Mouse (Mus musculus) embryo, embryonic 9.5 days (tissue): ENCODE measurements around the gene Plscr5.
"Not testable (repeated sequence)": the region's sequence is repeated elsewhere in the genome, so short reads cannot be mapped to it uniquely, and the experiment has no call there.

Source experiments
- DNase-seq: peaks from one replicate; pipeline ENCODE4 v3.0.0-alpha.2; 2017; ENCODE audit errors: extremely low spot score

Gene Plscr5

DNA sequence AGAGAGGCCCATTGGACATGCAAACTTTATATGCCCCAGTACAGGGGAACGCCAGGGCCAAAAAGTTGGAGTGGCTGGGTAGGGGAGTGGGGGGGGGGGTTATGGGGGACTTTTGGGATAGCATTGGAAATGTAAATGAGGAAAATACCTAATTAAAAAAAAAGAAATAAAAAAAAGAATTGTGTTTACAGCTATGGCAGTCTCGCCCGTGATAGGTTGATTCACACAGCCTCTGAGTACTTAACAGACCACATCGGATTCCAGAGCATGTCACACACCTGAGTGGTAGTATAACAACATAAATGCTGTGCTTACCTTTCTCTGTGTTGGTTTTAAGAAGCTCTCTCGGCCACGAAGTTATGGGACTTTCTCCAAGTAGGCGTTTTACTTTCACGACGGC is at the start of gene Plscr5:
TSS of gene Plscr5 (plus strand) at position 301 of the 400 bp plus-strand sequence.
- not testable (repeated sequence) for DNase-seq

DNA sequence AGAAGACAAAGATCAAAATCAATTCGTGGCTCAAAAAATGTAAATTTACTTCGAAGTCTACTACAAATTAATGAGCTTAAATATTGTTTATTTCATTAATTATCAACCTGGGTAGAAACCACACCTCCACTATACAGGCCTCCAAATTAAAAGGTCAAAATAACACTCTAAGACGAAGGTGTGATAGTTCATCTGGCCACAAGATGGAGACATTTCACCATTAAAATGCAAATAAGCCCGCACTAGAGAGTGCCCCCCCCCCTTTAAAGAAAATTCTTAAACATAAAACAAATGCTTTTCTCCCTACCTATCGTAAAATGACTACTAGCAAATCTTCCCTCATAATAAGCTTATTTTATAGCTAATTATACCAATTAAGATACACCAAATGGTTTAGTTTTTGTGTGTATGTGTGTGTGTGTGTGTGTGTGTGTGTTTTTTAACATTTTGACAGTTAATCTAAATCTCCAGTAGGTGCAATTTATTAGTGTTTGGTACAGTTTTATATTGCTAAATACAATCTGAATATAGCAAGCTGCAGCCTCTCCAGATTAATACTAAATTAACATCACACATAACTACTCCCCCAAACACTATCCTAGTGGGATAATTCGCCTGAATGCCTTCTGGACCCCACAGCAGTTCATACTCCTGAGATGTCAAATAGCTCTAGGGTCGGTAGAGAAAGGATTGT is 45.0 kb upstream of the Plscr5 start:
- DNase-seq: peak; percentile 16

DNA sequence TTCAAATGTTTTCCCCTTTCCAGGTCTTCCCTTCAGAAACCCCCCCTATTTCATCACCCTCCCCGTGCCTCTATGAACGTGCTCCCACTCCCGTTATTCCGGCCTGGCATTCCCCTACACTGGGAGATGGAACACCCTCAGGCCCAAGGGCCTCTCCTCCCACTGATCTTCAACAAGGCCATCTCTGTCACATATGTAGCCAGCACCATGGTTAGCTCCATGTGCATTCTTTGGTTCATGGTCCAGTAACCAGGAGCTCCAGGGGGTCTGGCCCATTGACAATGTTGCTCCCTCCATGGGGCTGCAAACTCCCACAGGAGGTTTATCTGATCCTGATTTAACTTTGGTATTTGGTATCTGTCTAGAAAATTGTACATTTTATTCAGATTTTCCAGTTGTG is 30.5 kb upstream of the Plscr5 start:
- no peak for DNase-seq

DNA sequence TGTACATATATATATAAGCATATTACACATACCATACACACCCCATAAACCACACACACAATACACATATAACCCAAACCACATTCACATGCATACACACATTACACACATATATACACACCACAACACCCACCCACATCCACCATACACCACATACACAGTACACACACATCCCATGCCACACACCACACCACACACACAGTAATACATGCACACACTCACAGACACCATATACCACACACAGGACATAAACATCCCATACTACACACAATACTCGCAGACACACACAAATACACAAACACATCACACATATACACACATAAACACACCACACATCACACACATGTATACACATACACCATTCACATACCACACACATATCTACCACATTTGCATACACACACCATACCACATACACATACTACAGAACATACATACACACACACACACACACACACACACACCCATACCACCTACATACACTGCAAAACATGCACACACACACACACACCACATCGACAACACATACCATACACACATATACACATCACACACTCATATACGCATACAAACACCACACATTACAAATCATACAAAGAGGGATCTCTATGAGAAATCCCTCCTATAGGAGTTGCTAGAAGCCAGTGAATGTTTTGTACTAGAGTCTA is 19.3 kb upstream of the Plscr5 start:
- no peak for DNase-seq

DNA sequence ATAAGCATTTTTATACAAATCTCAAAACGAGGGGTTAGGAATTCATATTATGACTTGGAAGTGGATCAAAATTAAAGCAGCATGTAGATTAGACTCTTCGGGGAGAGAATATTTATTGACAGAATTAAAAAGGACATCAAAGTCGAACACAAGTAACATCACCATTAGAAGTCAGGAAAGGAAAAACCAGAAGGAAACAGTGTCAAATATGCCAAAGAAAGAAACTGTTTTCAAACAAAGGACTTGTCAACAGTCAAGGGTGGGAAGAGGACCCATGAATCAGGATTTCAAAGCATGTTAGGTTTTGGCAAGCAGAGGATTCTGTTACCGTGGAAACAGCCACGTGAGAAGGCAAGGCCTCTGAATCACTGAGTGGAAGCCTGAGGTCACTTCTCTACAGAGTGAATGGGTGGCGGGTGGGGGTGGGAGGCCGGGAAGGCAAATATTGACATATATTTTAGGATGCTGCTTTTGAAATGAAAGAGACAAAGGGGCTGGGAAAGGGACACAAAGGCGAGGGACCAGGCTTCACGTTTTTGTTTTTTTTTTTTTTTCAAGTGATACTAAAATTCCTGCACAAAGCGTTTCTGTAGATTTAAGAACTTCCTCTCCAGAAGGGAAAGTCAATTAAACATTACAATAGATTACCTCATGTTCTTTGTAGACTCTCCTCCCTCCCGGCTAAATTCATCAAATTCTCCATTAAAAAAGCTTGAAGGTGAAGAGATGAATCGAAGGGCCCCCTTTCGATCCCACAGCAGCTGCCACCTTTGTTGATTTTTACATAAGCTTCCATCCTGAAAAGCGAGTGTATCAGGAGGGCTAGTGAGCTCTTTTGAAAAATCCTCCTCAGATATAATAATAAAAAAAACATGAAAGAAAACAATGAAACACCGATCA is 18.3 kb upstream of the Plscr5 start:
- peak; percentile 36 for DNase-seq

- DNase-seq: no peak
Measured at GRCm38 (mm10) chr9:92178861-92179469, 13.8 kb upstream of the Plscr5 start.

DNA sequence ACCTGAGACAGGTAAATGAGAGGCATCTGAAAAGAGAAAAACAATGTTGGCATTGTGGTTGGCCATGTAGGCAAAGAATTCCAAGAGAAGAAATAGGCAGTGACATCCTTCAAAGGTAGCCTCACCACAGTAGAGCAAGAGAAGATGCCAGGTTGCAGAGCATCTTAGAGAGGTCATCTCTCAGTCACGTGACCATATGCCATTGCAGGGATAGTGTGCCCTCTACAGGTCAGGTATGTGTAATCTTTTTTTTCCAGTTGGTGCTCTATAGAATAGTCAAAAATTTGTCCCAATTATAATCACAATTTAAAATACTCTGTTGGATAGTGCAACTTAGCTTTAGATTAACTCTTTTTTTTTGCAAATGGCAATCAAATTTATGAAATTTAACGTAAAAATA is 1.4 kb upstream of the Plscr5 start:
- DNase-seq: no peak

DNA sequence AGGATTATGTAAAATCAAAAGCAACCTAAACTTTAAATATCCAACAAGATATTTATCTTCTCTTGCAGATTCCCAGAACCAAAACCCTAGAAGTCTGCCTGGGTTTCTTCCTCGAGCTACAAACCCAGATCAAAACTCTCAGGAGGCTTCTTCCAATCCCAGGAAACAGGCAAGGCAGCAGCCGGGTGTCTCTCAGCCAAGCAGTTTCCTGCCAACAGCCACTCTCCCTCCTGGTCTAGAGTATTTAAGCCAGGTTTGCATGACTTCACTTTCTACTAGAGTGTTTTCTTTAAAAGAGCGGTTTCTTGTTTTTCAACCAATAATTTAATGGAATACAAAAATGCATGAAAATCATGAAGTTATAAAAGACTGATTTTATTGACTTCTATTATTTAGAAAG is 5.7 kb downstream of the Plscr5 start:
- no peak for DNase-seq

DNA sequence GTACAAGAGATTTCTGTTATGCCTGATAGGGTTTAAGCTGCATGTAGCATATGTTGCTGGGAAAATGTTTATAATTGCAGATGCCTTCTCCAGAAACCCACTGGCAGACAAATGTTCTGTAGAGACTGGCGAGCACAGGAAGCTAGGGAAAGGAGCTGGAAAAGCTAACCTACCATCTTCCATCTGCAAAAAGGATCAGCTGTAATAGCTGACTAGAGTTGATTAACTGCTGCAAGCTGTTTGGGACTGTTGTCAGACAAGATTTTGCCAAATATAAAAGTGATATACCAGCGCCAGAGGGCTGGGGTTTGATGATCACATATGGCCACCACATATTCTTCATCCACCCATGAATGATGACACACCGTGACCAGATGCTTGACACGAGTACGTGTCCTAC is 6.8 kb downstream of the Plscr5 start:
- no peak for DNase-seq

- no peak for DNase-seq
Measured at GRCm38 (mm10) chr9:92204397-92204796, 11.7 kb downstream of the Plscr5 start.

DNA sequence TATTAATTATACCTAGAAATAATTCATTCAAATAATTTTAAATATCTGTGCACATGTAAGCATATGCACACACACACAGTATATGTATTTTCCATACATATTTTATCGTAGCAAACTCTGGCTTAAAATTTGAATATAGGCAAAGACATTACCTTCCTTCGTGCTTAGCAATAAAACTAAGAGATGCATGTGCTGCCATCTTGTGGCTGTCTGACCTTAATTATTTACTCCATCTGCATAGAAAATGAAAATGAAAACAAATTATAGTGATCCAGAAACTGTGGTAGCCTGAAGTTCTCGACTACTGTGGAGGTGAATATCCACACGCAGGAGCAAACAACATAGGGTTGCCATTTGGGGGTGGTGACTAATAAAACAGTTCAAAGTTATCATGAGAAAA is 14.6 kb downstream of the Plscr5 start:
- peak; percentile 9 for DNase-seq

DNA sequence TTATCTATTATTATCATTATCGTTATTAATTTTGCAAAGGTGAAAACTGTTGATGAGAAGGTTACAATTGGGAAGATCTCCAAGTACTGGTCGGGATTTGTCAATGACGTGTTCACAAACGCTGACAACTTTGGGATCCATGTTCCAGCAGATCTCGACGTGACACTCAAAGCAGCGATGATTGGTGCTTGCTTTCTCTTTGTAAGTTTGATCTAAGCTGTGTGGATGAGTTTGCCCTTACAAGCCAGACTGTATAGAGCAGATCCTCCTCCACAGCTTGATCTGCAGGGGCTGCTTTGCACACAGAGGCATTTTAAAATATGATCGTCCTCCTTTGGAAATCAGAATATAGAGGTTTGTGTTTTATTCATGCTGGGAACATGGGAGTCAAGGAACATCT is 15.0 kb downstream of the Plscr5 start:
- DNase-seq: no peak

GRCm38 (mm10) chr9:92209850-92210249 is 17.1 kb downstream of the Plscr5 start:
- DNase-seq: no peak

DNA sequence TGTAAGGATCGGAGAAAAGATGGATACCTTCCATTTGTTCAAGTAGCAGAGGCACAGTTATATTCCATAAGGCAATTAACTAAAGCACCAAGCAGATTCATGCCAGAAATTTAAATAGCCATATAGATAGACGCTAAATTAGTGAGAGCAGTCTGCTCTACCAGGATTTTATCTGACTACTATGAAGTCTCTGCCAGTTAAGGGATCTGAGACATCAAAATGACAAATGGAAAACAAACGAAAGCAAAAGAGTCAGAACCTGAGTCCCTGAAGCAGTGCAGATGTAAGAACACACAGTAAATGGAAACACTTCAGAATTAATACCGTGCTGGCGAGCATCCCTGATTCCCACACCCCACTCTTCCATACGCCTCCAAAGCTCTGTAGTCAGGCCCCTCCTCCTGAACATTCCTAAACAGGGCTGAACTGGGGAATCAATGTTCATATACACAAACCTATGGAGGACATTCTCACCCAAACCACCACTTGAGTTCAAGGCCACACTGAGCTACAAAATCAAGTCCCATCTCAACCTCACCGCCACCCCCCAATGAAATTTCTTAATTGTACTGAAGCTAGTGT is 17.7 kb downstream of the Plscr5 start:
- no peak for DNase-seq

GRCm38 (mm10) chr9:92211048-92211447 is 18.3 kb downstream of the Plscr5 start:
- DNase-seq: no peak

DNA sequence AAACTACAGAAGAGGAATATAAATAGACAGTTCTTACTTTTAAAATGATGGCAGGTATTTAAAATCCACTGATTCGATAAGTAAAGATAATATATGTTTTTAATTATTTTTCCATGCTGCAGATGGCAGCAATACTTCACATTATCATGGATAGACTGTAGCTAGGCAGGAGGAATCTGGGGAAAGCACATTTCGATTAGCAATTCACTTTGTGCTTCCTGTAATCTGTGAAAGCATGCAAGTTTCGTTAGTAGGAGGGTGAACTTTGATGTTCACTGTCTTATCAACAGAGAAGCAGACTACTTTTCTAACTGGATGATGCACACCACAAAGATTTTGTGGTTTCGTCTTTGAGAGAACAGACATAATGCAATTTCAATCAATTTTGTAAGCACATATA is 24.7 kb downstream of the Plscr5 start:
- DNase-seq: no peak

DNA sequence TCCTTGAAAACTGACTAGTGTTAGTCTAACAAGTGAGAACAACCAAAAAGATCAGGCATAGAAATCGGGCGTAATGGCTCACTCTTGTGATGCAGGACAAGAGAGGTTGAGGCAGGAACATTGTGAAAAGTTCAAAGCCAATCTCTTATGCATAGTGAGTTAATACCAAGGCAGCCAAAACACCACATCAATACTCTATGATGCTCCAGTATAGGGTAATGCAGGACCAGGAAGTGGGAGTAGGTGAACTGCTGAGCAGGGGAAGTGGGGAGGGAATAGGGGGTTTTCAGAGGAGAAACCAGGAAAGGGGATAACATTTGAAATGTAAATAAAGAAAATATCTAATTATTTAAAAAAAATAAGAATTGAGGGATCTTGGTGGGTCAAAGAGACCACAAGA is 25.2 kb downstream of the Plscr5 start:
- no peak for DNase-seq

DNA sequence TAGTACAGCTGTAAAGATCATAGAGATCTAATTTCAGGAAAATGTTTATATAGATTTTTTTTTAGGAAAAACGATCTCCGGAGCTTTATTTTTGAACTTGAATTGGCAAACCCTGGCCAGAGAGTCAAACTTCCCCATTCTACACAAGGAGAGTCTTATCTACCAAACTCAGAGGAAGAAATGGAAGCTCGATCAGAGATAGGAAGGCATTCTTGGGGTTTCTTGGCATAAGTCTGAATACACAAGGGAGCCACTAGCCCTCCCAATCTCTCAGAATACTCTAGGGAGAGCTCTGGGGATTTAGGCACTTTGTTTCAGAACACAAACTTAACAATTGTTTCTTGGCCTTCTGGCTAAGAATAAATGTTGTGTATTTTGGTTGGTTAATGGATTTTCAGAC is 27.4 kb downstream of the Plscr5 start:
- DNase-seq: no peak

GRCm38 (mm10) chr9:92221480-92221879 is 28.7 kb downstream of the Plscr5 start:
- no peak for DNase-seq

- DNase-seq: no peak
Measured at GRCm38 (mm10) chr9:92224598-92225231, 32.0 kb downstream of the Plscr5 start.

DNA sequence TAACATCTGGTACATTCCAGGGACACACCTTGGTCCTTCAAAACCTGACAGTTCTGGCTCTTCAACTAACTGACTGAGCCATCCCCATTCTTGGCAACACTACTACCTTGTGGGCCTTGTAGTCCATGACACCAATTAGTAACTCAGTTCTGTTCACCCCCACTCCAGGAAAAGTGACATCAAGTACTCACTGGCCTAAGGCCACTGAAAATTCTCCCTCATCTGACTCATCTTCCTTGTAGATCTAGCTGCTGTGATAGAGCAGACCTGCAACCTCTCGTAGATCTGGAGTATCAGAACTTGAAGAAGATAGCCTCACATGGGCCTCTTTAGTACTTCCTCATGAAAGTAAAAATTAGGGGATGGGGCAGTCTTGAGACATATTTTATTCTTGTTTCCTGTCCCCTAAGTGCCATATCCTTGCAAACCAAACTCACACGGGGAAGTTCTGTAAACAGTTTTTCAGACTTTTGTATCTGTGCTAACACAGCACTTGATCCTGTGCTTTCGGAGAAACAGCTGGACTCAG is 33.5 kb downstream of the Plscr5 start:
- no peak for DNase-seq
